Mouse (Mus musculus) erythroblast, embryonic 14.5 days (primary cell): ENCODE data around the gene Cck.

Experiments
- GATA1 ChIP-seq: IDR thresholded peaks from 2 replicates; pipeline ENCODE4 v1.6.1; 2012; ENCODE audit warnings: low read length, inconsistent platforms, mixed read lengths
- TAL1 ChIP-seq: IDR thresholded peaks from 3 replicates; pipeline ENCODE4 v1.6.1; 2012; ENCODE audit warnings: low read length, inconsistent platforms, mixed read lengths

DNA sequence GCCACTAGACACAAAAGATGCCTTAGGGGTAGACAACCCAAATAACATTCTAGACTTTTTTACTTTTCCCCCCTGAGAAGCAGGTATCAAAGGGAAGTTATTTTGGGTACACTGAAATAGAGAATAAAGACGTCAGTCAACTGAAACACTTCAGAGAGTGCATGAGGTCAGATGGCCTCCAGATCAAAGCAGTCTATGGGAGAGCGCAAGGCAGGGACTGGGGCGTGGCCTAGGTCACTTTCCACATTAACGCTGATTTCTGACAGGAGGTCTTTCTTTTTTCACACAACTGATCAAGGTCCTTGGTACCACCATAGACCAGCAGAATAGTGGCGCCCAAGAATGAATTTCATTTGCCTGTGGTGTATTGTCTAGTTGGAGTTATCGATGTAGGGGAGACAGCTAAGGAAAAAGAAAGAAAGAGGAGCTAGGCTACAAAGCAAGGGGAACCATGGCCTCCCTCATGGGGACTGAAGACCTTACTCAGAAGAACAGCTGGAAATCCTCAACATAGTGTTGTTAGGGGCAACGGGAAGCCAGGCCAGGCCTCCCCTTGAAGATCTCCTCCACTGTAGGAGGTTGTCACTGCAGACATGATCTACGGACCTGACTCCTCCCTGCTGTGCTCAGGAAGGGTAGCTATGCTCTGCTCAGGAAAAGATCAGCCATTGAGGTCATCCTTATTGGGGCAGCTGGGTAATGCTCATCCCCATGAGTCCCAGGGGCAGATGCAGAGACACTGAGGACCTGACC lies 33.3 kb upstream of the Cck start:
- TF ChIP-seq GATA1 (no peak), TAL1 (no peak)
